8 mouse cellular contexts compared by ENCODE assay signal in the genomic region with DNA sequence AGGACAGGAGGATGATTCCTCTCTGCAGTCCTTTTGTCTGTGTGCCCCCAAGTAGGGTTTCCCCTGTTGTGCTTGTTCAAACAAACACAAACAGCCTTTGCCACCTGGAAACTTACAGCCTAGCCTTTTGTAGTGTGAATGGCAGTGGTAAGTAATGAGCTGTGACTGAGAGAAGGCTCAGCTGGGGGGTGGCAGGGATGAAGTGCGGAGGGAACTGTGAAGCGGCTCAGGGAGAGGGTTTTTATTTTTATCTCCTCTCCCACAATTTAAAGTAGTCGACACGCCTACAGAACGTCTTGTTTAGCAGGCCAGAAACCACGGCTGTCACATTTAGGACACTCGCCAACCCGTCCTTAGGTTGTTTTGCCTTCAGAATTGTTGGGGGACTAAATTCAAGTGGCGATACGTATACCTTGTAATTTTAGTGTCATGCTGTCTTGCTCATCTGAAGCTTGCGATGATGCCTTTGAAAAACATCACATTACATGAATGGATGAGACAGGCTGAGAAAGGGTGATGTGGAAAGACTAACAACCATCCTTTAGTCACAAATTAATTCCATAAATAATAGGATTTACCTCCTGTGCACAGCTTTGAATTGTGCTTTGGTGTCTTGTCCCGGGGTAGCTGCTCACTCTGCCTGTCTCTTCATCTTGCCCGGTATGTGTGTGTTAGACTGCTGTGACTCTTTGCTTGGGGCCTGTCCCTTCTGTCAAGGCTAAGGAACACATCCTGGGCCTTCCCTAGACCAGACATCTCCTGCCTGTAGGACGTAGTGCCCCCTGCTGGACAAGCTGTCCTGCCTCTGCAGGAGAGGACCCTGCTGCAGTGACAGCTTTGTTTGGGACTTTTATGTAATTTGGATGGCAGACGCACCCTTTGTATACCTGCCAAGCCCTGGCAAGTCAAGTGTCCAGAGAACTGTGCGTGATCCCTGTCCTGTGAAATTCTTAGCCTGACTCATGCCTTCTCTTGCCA.
DNase-seq lines count a peak whose midpoint lies in the region; ATAC-seq and TF ChIP-seq lines count a peak whose summit lies in the region.

No protein-coding gene starts in this region.

- H3K27ac ChIP-seq in forebrain, embryonic 15.5 days (replicated peaks), result 0 out of 2 replicates have a peak overlapping the region, but pooled peaks have one; percentile 26
- peak overlapping the region; percentile 11; the same call in 1 of the 2 replicates for H3K27ac ChIP-seq in lung, embryonic 15.5 days

- TF ChIP-seq POLR2A in brain, embryonic 14.5 days (IDR thresholded peaks at IDR 0.05; ENCODE audit: borderline replicate concordance, extremely low read depth, insufficient read depth, insufficient read length, poor library complexity, severe bottlenecking), result no peak

- WGBS in forebrain, embryonic 15.5 days, result 16% methylated on average over 16 of the region's 16 CpGs
- WGBS in lung, embryonic 15.5 days, result 33% methylated on average over 16 of the region's 16 CpGs

- no peaks in the 10 kb centered on the region for H3K27me3 ChIP-seq in forebrain, embryonic 15.5 days
- H3K27me3 ChIP-seq in lung, embryonic 15.5 days, result no peaks in the 10 kb centered on the region

- H3K9ac ChIP-seq in forebrain, embryonic 15.5 days (replicated peaks), result no peak overlapping the region; the same call in 1 of the 2 replicates
- H3K9ac ChIP-seq in lung, embryonic 15.5 days, result no peak overlapping the region

- H3K4me3 ChIP-seq in forebrain, embryonic 15.5 days, result no peak overlapping the region
- no peak overlapping the region for H3K4me3 ChIP-seq in lung, embryonic 15.5 days

- intact Hi-C loops in heart, postnatal 36 days (cut with DNase I), result loop anchor here (2.0 to 5.0 kb wide), 3 partner anchors 48 to 119 kb away; a partner anchor contains a TSS

- H3K36me3 ChIP-seq in forebrain, embryonic 15.5 days, result no peaks in the 10 kb centered on the region
- no peaks in the 10 kb centered on the region for H3K36me3 ChIP-seq in lung, embryonic 15.5 days

- H3K4me1 ChIP-seq in forebrain, embryonic 15.5 days, result peaks cover 9% of the 10 kb centered on the region
- H3K4me1 ChIP-seq in lung, embryonic 15.5 days, result peaks cover 22% of the 10 kb centered on the region

- peak; percentile 59 for ATAC-seq in CD4-positive, CD25-positive, alpha-beta regulatory T cell, adult 4 months
- ATAC-seq in forebrain, embryonic 15.5 days (replicated peaks), result peak; percentile 87
- ATAC-seq in lung, embryonic 15.5 days (ENCODE audit: borderline replicate concordance, extremely low read depth, low FRiP score, low TSS enrichment), result peak; percentile 78; the same call in 1 of the 2 replicates

- no peaks in the 10 kb centered on the region for H3K9me3 ChIP-seq in forebrain, embryonic 15.5 days
- H3K9me3 ChIP-seq in lung, embryonic 15.5 days, result no peaks in the 10 kb centered on the region

- peak; percentile 71 for TF ChIP-seq CTCF in brain, embryonic 14.5 days (IDR thresholded peaks at IDR 0.05; ENCODE audit: borderline replicate concordance, extremely low read depth, insufficient read depth, insufficient read length)

- DNase-seq in brain, embryonic 14.5 days (ENCODE audit: low read depth), result peak; percentile 84
- DNase-seq in heart, postnatal 36 days, result peak; percentile 79 to 85
- peak; percentile 47 for DNase-seq in layer of hippocampus, adult 11-12 months (ENCODE audit: low spot score)
- DNase-seq in ovary, adult 18-20 months (ENCODE audit: low spot score), result peak; percentile 37
- peak; percentile 63 to 84 for DNase-seq in thymus, postnatal 10 days (ENCODE audit: low spot score in 2 of 2)

- 0 out of 2 replicates have a peak overlapping the region, but pooled peaks have one; percentile 7 for H3K4me2 ChIP-seq in forebrain, embryonic 15.5 days (replicated peaks)
- H3K4me2 ChIP-seq in lung, embryonic 15.5 days, result no peak overlapping the region; the same call in 1 of the 2 replicates
